Mouse (Mus musculus) 3T3-L1 (cell line): ENCODE data around the gene Nfyb.
A peak's percentile ranks its signal among the peaks of the same experiment; 100 is the strongest.

Experiments
- DNase-seq: peaks from one replicate; pipeline ENCODE4 v3.0.0-alpha.2; 2015; ENCODE audit warnings: low read depth, low spot score

Nfyb gene

GRCm38 (mm10) chr10:82745301-82745700 is 18.6 kb downstream of the Nfyb start:
- DNase-seq: no peak

GRCm38 (mm10) chr10:82744296-82744695 is 19.6 kb downstream of the Nfyb start:
- no peak for DNase-seq

- DNase-seq: no peak
Measured at GRCm38 (mm10) chr10:82742578-82742977, 21.4 kb downstream of the Nfyb start.

GRCm38 (mm10) chr10:82741876-82742275 is 22.1 kb downstream of the Nfyb start:
- no peak for DNase-seq

- DNase-seq: no peak
Measured at GRCm38 (mm10) chr10:82741354-82741753, 22.6 kb downstream of the Nfyb start.

- peak; percentile 45 for DNase-seq
Measured at GRCm38 (mm10) chr10:82699296-82699941, 64.5 kb downstream of the Nfyb start.

- peak; percentile 74 for DNase-seq
Measured at GRCm38 (mm10) chr10:82698712-82699261, 65.2 kb downstream of the Nfyb start.
